Mouse (Mus musculus): ENCODE measurements around the gene Msrb3.

Gene Msrb3

DNA sequence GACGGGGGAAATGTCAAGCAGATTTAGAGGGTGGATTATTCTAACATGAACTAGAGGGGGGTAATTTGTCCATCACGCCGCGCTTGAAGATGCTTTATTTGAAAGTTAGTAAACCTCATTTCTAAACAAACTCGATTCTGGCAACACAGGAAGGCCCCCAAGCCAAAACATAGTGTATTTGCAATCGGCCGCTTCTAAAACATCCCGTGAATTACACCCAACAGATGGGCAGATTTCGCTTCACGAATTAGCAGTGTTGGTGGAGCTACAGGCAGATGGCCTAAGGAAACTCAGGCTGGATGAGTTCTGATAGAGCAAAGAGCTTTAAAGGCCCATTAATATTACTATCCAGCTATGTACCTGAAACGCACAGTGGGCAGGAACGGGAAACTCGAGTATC lies 1.2 kb upstream of the Msrb3 start:
- no peak for DNase-seq (ENCODE audit: low read depth in 1 of 2, low spot score in 2 of 2)

DNA sequence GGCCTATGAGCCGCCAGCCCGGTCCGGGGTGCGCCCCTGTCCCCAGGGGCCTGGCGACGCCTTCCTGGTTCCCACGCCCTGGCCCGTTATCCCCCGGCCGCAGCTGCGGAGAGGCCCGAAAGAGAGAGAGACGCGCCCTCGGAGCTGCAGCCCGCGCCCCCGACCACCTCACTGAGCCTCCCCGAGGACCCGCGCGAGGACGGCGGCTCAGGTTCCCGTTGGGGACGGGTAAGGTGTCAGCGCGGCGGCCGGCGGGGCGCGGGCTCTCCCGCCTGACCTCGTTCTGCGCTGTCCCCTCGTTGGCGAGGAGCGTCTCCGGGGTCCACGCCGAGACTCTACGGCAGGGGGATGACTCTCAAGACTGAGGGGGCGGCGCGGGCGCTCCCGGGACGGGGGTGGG lies 544 bp downstream of the Msrb3 start:
- no peak for DNase-seq (ENCODE audit: low read depth in 1 of 2, low spot score in 2 of 2)

DNA sequence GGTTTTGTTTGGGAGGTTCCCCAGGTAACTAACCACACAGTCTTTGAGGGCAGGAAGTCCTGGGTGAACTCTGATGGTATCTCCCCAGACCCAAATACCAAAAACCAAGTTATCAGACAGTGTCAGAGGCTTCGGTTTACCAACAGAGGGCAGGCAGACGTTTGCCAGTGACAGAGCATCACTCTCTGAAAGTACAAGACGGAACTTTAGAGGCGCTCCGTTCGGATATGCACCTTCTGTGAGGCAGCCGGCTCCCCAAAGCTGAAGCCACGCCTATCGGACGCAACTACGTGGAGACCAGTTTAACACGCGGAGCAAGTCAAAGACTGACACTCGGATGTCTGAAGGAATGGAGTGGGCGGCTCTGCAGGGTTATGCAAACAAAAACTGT lies 3.0 kb downstream of the Msrb3 start:
- no peak for DNase-seq (ENCODE audit: low read depth in 1 of 2, low spot score in 2 of 2)

DNA sequence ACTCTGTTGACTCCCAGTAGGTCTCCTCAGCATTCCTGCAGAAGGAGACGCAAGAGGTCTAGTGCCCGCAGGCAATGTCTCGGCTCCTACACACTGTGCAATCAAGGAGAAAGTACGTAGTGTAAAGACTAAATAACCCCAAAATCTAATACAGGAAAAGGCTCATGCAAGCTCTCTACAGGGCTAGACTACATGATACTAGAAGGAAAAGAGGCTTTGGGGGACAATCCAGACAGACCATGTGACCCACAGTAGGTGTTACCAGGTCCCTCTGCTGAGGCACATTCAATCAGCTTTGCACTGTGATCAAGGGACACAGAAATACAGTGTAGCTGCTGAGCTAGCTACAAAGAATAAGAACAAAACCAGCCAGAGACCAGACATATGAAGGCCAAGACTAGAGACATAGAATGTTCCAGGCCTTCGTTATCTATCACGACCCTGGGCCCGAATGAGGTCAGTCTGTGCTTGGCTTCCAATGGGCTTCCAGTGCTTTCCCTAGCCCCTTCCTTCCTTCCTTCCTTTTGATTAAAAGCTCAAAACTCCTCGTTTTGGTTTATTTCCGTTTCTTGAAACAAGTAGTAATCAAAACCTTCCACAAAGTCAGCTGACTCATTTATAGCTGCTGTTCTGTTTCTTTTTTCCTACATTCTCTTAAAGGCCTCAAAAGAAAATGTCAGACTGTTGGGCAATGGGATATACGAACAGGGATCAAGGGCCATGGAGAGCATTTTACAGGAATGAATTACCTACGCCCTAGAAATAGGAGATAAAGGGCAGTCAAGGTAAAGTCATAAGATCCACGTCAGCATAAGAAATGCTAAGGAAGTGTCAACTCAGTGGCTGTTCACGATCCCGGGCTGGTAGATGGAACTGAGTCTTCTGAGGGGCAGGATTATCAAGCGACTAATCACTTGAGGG lies 3.7 kb downstream of the Msrb3 start:
- no peak for DNase-seq (ENCODE audit: low read depth in 1 of 2, low spot score in 2 of 2)

DNA sequence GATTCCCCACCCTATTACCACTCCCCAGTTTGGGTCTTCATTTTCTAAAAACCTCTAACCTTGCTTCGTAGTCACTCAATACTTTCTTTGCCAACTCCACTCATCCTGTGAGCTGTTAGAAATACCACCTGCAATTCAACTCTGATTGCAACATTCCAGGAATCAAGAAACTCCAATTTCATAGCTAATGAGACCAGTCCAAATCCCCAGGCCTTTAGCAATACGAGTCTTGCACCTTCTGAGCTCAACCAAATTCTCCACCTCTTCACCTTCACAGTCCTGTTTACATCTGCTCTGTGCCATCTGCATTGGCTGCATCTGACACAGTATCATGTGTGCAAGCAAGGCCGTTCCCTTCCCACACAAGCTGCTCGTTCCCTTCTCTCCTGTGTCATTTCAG lies 5.0 kb downstream of the Msrb3 start:
- no peak for DNase-seq (ENCODE audit: low read depth in 1 of 2, low spot score in 2 of 2)

DNA sequence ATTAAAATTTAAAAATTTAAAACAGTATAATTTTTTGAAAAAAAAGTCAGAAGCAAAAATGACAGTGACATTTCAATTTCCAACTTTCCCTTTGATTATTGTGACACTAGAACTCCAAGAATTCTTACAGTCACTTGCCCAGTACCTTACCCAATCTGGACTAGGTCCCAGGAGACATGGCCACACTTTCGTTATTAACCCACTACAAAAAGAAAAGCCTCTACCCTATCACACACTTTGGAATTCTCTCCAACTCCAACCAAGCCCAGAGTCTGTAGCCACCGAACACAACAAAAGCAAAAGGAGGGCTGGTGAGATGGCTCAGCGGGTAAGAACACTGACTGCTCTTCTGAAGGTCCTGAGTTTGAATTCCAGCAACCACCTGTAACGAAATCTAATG lies 7.8 kb downstream of the Msrb3 start:
- no peak for DNase-seq (ENCODE audit: low read depth in 1 of 2, low spot score in 2 of 2)

DNA sequence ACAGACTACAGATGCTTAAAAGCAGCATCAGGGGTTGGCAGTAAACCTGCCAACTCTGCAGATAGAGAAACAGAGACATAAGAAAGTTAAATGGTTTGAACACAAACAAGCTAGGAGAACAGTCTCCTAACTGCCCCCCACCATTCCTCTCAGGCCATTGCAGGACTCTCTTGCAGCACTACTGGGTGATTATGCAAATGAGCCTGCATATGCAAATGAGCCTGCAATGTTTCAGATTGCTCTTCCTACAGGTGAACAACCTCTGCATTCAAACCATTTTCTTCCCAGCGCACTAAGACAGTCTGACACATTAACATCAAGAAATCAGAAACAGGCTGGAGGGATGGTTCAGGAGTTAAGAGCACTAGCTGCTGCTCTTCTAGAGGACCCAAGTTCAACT lies 8.3 kb downstream of the Msrb3 start:
- no peak for DNase-seq (ENCODE audit: low read depth in 1 of 2, low spot score in 2 of 2)

DNA sequence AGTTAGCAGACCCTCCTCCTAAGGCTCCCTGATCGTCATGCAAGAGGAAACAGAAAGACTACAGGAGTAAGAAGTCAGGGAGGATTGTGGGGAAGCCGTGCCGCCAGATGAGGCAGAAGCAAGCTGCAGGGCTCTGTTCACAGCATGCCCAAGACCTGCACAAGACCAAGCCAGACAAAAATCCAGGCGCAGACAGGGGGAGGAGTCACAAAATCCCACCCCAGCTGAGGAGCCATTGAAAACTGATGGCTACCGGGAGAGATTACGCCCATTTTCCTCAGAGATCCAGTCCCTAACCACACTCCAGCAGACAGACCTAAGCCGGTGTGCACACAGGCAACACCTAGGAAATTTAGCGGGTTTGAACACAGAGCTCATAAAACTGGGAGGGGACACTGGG lies 10.4 kb downstream of the Msrb3 start:
- DNase-seq (ENCODE audit: low read depth in 1 of 2, low spot score in 2 of 2), result no peak

DNA sequence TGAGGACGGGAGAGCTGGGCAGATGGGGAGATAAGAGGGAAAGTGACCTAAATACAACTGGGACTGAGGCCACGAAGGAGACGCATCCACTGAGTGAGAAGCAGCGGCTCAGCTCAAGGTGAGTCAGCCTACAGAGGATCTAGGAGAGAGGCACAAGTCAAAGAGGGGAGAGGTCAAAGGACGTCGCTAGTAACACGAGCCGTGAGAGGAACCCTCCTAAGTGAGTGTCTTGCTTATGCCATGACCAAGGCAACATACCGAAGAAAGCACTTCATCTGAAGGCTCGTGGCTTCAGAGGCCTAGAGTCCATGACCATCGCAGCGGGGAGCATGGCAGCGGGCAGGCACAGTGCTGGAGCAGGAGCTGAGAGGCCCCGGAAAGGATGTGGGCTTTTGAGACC lies 14.7 kb downstream of the Msrb3 start:
- no peak for DNase-seq (ENCODE audit: low read depth in 1 of 2, low spot score in 2 of 2)

DNA sequence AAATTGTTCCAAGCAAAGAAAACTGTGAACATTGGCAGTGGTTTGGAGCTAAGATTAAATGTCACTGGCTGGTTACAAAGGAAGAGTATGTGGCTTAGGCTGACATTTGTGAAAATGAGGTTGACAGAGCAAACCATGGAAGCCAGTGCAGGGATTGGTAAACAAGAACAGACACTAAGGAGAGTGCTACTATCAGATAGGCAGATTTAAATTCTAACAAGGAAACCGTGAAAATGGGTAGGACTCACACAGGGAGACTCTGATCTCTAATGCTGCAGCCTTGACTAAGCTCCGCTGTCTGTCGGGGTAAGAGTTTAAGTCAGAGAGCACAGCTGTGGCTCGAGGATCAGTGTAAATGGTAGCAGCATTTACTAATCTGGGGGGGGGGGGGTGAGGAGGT lies 15.2 kb downstream of the Msrb3 start:
- no peak for DNase-seq (ENCODE audit: low read depth in 1 of 2, low spot score in 2 of 2)

DNA sequence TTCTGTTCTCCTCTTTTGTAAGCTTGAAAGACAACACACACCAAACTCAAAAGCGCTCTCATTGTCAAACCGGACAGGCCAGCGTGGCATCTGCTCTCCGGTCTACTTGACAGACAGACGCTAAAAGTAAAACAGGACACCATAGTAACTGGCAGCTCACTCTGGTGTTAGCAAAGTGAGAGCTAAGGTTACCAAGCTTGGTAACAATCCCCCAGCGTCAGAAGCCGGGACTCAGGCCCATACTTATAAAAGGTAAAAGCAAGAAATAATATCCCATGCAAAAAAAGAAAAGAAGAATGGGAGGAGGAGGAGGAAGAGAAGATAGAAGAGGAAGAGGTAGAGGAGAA lies 15.9 kb downstream of the Msrb3 start:
- DNase-seq (ENCODE audit: low read depth in 1 of 2, low spot score in 2 of 2), result no peak

DNA sequence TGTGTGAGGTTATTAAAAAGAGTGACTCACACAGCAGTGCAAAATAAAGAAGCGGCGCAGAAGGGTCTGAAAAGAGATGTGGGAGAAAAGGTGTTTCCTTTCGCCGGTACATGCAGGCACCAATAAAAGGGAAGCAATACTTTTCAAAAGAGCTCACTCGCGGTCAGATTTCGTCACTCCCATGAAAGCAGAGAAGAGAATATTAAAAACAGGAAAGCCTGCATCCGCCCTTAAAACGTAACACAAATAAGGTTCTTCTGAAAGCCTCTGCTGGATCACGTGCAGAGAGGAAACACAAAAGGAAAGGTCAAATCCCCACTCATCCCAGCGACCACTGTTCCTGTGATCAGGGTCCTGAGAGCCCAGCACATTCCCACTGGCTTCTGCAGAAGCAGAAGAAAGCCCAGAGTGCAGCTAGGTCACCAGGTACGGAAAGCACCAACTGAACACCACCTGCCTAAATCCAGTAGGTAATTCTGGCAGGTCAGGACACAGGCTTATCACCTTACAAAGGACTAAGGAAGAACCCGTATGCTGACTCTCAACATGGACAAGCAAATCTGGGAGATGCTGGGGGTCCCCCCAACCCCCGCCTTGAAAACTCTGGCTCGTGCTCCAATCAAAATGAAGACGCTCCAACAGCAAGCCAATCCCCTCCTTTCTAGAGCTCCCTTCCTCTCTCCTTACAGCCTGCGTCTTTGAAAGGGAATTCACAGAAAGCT lies 16.4 kb downstream of the Msrb3 start:
- peak; percentile 32 to 48 for DNase-seq (ENCODE audit: low read depth in 1 of 2, low spot score in 2 of 2)

DNA sequence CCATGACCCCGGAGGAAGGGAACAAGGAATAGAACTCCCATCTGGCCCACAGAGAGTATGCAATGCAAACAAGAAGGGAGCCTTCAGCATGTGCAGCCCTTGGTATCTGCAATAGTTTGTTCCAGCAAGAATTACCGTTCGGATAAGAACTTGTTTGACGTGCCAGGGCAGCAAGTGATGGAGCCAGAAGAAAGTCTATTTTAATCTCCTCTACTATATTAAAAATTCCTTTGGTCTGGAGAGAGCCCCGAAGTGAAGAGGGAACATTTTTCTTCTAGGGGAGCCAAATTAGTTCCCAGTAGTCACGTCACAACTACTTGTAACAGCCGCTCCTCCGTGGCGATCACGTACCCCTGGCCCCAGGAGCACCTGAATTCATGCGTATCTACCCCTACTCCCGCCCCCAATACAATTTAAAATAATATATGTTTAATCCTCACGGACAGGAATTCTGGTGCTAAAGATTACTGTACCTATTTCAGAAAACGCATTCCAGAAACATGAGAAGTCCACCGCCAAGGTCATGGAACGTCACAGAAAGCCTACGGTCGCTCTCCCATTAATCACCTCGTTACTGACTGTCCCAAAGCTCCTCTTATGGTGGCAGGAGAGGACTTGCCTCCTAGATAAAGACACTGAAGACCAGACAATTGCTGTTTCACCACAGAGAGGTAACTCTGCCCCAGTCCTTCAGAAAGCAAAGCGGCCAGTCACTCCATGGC lies 22.2 kb downstream of the Msrb3 start:
- no peak for DNase-seq (ENCODE audit: low read depth in 1 of 2, low spot score in 2 of 2)

DNA sequence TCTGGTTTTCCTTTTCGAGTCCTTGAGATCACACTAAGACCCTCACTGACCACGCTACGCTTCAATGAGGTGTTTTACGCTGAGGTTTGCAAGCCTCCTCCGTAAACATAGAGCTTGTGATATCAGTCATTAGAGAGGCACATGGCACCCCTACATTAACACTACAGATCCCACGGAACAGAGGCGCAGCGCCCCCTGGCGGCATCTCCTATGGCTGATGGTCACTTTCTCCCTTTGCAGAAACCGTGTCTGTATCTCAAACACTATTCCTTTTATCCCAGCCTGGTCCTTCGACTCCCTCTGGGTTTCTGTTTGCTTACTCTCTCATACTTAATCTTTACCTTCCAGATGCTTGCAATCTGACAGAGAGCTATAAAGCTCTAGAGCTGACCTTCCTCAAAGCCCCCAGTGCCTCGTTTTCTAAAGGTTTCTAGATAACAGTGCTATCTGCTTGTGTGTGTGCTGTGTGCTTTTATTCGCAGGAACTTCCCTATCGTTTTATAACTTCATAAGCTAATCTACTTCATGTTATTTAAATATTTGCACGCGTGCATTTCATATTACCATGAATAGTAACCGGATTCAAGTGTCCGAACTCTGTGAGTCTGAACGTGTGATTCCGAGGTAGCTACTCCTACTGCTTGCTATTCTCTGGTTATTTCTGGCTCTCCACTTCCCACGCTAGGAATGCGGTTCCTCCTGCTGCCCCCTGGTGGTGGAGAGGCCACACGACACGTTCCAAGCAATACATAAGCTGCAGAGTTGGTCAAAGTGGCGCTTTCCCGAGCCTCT lies 23.0 kb downstream of the Msrb3 start:
- peak in 1 of 2 experiments; percentile 53 for DNase-seq (ENCODE audit: low read depth in 1 of 2, low spot score in 2 of 2)

DNA sequence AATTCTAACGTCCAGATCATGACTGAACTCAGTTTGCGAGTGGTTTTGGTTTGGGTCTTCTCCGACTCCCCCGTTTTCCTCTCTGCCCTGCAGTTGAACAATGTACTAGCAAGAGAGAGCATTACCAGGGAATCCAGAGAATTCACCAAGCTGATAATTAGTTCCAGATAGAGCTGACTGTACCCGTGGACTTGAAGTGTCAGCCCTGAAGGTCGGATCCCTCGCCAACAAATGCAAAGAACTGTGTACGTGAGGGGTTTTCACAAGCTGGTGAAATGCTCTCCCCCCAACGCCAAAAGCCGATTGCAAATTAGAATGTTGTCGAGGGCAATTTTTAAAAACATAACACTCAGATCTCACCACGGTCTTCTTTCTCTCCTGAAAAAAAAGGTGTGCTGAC lies 24.6 kb downstream of the Msrb3 start:
- no peak for DNase-seq (ENCODE audit: low read depth in 1 of 2, low spot score in 2 of 2)

DNA sequence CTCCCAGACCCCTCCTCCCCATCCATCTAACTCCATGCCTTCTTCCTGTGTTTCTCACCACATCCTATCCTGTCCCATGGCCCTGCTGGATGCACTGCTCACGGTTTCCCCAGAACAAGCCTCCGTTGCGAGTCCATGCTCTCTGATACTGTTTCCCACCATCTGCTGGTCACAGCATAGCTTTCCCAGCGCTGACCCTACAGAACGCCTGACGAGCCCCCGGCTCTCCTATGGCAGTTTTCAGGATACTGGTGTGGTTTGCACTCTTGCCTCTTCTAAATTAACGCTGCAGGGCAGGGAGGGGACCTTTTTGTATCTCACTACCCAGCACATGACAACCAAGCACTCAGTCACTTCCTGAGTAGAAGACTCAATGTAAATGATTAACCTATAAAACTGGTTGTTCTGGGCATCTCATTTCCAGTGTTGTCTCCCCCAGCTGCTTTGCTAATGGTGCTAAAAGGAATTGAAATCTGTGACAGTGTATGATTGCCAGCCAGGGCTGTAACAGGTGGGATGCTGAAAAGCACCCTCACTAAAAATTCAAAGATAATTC lies 25.2 kb downstream of the Msrb3 start:
- no peak for DNase-seq (ENCODE audit: low read depth in 1 of 2, low spot score in 2 of 2)

DNA sequence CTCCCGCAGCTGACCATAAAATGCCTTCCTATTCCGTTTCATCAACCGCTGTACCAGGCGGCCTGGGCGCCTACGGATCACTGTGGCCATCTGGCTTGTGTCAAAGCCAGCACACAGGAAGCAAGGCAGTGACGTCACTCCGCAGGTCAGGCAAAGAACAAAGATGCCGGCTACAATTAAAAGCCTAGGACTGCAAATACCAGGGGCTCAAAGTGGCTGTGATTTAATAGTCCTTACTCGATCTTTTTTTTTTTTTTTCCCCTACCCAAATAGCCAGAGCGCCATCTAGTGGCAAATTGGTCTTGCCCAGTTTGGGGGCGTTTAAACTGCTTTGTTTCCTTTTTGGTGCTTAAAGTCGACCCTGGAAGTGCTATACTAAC lies 26.4 kb downstream of the Msrb3 start:
- peak in 1 of 2 experiments; percentile 10 for DNase-seq (ENCODE audit: low read depth in 1 of 2, low spot score in 2 of 2)

DNA sequence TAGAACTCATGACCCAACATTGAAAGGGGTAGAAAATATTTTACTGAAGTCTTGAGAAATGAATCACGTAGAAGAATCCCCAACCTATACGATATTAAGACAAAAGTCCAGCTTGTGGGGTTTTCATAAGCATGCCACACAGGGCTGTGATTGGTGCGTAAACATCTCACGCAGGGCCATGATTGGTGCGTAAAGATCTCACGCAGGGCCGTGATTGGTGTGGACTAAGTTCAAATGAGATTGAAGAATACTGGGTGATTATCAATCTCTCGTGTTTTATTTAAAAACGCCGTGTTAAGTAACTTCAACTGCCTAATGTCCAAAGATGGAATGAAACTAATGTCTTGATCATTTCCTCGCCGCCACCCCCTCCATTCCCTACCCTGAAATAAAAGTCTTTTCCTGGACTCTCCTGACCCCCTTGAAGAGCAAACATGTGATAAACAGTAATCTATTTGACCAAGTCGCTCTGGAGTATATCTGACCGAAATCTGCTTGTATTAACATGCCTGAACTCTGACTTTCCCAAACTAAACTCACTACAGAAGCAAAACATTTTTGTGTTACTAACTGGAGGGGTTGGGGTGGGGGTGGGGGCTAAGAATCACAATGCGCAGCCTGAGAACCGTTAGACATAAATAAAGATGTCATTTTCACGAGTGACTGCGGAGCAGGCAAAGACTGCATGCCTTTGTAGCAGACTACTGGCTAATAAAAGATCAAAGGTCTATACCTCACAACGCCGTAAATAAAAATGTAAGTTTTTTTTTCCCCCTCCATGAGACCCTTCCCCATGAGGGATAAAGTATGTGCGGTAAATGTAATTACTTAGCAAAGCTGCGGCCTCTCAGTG lies 27.0 kb downstream of the Msrb3 start:
- DNase-seq (ENCODE audit: low read depth in 1 of 2, low spot score in 2 of 2), result no peak

DNA sequence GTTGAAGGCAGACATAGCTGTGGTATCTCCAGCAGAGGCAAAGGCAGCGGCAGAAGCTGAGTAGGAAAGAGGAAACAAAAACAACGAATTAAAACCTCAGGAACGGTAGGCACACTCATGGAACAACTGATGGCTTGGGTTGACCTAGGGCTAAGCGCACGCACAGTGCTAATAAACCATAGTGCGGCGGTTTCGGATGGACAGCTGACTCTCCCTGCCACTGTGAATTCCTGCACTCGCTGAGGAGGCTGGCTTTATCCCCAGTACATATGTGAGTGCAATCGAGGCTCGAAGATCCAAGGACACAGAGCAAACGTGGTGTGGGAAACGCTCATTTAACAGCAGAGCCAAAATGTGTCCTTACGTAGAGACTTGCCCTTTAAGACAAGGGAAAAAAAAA lies 27.8 kb downstream of the Msrb3 start:
- no peak for DNase-seq (ENCODE audit: low read depth in 1 of 2, low spot score in 2 of 2)

DNA sequence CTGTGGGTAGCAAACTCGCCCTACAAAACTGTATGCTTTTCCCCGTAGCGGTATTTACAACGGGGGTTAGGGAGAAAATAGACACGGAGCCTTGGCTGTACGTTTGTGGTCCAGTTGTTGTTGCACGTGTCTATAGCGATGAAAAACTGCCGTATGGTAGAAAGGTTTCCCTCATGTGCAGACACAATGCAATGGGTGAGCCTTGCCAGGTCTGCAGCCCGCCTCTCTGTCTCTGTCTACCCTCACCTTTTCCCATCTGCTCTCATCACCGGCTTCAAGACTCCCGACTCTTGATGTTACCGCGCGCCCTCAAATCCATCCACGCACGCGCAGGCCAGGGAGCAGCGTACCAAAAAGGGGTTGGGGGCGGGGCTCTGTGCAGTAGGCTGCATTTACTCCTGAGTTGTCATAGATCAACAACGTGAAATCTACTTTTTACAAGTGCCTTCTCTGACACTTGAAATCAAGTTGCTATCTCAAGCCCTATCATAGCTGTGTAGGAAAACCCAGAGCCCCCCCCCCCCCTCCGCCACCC lies 29.6 kb downstream of the Msrb3 start:
- no peak for DNase-seq (ENCODE audit: low read depth in 1 of 2, low spot score in 2 of 2)
